ENCODE assay signal across 8 mouse cellular contexts in genomic region chr9:50774991-50775612, GRCm38 (mm10). TPM values are rescaled to one million over a fixed set of nuclear protein-coding genes. Genes with fewer than 3 reads are reported as not detected.
A peak's percentile ranks its signal among the peaks of the same experiment; 100 is the strongest.
DNase-seq lines count a peak whose midpoint lies in the region; ATAC-seq and TF ChIP-seq lines count a peak whose summit lies in the region.

Gene Alg9 (plus strand): TSS chr9:50775019.
Gene 1110032A03Rik (minus strand): TSS chr9:50775520.

- H3K27ac ChIP-seq in gastrocnemius, adult 2 months: peak within 1 kb of the TSS; percentile 88
- H3K27ac ChIP-seq in hindbrain, postnatal 0 days: peak within 1 kb of the TSS; percentile 91
- H3K27ac ChIP-seq in left cerebral cortex, adult 2 months: peak within 1 kb of the TSS; percentile 90

- peaks cover 5% of the 10 kb centered on the region; the same call in 1 of the 2 replicates for H3K4me1 ChIP-seq in hindbrain, postnatal 0 days (ENCODE audit: insufficient read depth, low read length)

- peak within 1 kb of the TSS; percentile 90 for H3K9ac ChIP-seq in hindbrain, postnatal 0 days (replicated peaks; ENCODE audit: low read length)

- 1% methylated on average over 49 of the region's 51 CpGs for WGBS in hindbrain, postnatal 0 days

- H3K27me3 ChIP-seq in hindbrain, postnatal 0 days (ENCODE audit: insufficient read depth, low read length): no peaks in the 10 kb centered on the region

- ATAC-seq in hindbrain, postnatal 0 days: peak; percentile 81
- peak; percentile 80 for ATAC-seq in megakaryocyte, adult 5-6 weeks (ENCODE audit: poor library complexity, severe bottlenecking)

- TF ChIP-seq CTCF in gastrocnemius, adult 2 months (IDR thresholded peaks at IDR 0.05): 0 out of 2 replicates have a peak, but pooled peaks have one; percentile 4
- no peak for TF ChIP-seq CTCF in hindbrain, postnatal 0 days (IDR thresholded peaks at IDR 0.05; ENCODE audit: low read depth)
- TF ChIP-seq CTCF in left cerebral cortex, adult 2 months (IDR thresholded peaks at IDR 0.05): no peak; the same call in 1 of the 2 replicates

- peaks cover 18% of the 10 kb centered on the region; the same call in 1 of the 2 replicates for H3K36me3 ChIP-seq in hindbrain, postnatal 0 days (ENCODE audit: insufficient read depth, low read length)

- DNase-seq in T-cell, adult 2 months (ENCODE audit: low spot score): peak; percentile 81
- DNase-seq in cerebellum, postnatal 4 days (ENCODE audit: low spot score in 2 of 2): peak; percentile 88 to 94
- peak; percentile 92 for DNase-seq in gastrocnemius, adult 2 months
- DNase-seq in hindbrain, postnatal 0 days (ENCODE audit: low spot score): peak; percentile 91
- DNase-seq in left cerebral cortex, adult 2 months (ENCODE audit: extremely low spot score in 1 of 2, low spot score in 2 of 2): peak; percentile 88 to 89
- peak; percentile 90 to 94 for DNase-seq in right cerebral cortex, adult 2 months (ENCODE audit: low spot score in 2 of 2)
- DNase-seq in urinary bladder, postnatal 14 days (ENCODE audit: low spot score): peak; percentile 89

- H3K4me2 ChIP-seq in hindbrain, postnatal 0 days (ENCODE audit: low read depth, low read length): peak within 1 kb of the TSS; percentile 89

- peak within 1 kb of the TSS; percentile 93 for H3K4me3 ChIP-seq in gastrocnemius, adult 2 months
- peak within 1 kb of the TSS; percentile 87 for H3K4me3 ChIP-seq in hindbrain, postnatal 0 days (ENCODE audit: low read length)
- peak within 1 kb of the TSS; percentile 68 for H3K4me3 ChIP-seq in left cerebral cortex, adult 2 months

- intact Hi-C loops in gastrocnemius, adult 2 months (cut with DNase I): no loop called here
- intact Hi-C loops in left cerebral cortex, adult 2 months (cut with DNase I): no loop called here

- H3K9me3 ChIP-seq in hindbrain, postnatal 0 days (ENCODE audit: low read length): no peaks in the 10 kb centered on the region

RNA-seq across cellular contexts. Expression of gene Alg9, which starts in this region (rescaled TPM):
- total RNA-seq in gastrocnemius, adult 2 months (2021): 10 to 100 TPM in 1 of 2 experiments, 1 to 10 TPM in 1; 7.8 to 11.2 TPM
- 92.7 and 94.0 TPM in 2 replicates for total RNA-seq in hindbrain, postnatal 0 days (2014; rRNA removed)
- 46.4 and 49.9 TPM in 2 replicates for polyA plus RNA-seq in hindbrain, postnatal 0 days (2015; fragmentation: Nextera tagmentation; extraction: Ambion mirVana)
- total RNA-seq in left cerebral cortex, adult 2 months (2021): 10 to 100 TPM; 25.4 to 26.7 TPM
- 13.1 and 14.3 TPM in 2 replicates for total RNA-seq in megakaryocyte, adult 5-6 weeks (2015)
- 13.4 and 15.1 TPM in 2 replicates for total RNA-seq in megakaryocyte, adult 5-6 weeks (2017)

RNA-seq across cellular contexts. Expression of gene 1110032A03Rik, which starts in this region (rescaled TPM):
- total RNA-seq in gastrocnemius, adult 2 months (2021): 10 to 100 TPM; 10.4 to 11.2 TPM
- 39.1 and 42.3 TPM in 2 replicates for total RNA-seq in hindbrain, postnatal 0 days (2014; rRNA removed)
- polyA plus RNA-seq in hindbrain, postnatal 0 days (2015; fragmentation: Nextera tagmentation; extraction: Ambion mirVana): 66.2 and 75.0 TPM in 2 replicates
- total RNA-seq in left cerebral cortex, adult 2 months (2021): 10 to 100 TPM; 34.7 to 38.3 TPM
- 14.7 and 15.1 TPM in 2 replicates for total RNA-seq in megakaryocyte, adult 5-6 weeks (2015)
- total RNA-seq in megakaryocyte, adult 5-6 weeks (2017): 10.6 and 14.2 TPM in 2 replicates

Comparison
In these comparisons a context has a peak if more than half of its experiments do, and no peak if none do; other contexts are left out.
1. Peak in every context shown above with its lines: DNase-seq, ATAC-seq, H3K4me3 ChIP-seq and H3K27ac ChIP-seq.